Mouse (Mus musculus) embryo, embryonic 9.5 days (tissue): Measurements from ENCODE around the gene Gm6040.

Source experiments
- DNase-seq: peaks from one replicate; pipeline ENCODE4 v3.0.0-alpha.2; 2017; ENCODE audit errors: extremely low spot score

Gm6040 gene

GRCm38 (mm10) chr8:20921971-20922370 lies at the start of gene Gm6040:
Gene Gm6040, minus strand, starts transcription at chr8:20922071.
- no peak for DNase-seq

- DNase-seq = no peak
Observed at GRCm38 (mm10) chr8:20964531-20964930, 42.7 kb upstream of the Gm6040 start.

GRCm38 (mm10) chr8:20944610-20945009 lies 22.7 kb upstream of the Gm6040 start, which contains the start of gene AY761185:
Gene AY761185, minus strand, starts transcription at chr8:20944710.
- no peak for DNase-seq

GRCm38 (mm10) chr8:20912288-20912687 lies 9.6 kb downstream of the Gm6040 start:
- no peak for DNase-seq

- DNase-seq = no peak
Observed at GRCm38 (mm10) chr8:20908256-20908655, 13.6 kb downstream of the Gm6040 start.

- DNase-seq = no peak
Observed at GRCm38 (mm10) chr8:20907119-20907518, 14.8 kb downstream of the Gm6040 start.

- no peak for DNase-seq
Observed at GRCm38 (mm10) chr8:20902527-20902926, 19.3 kb downstream of the Gm6040 start, which contains the start of gene Gm15056. Gene Gm15056, minus strand, starts transcription at chr8:20902627.

GRCm38 (mm10) chr8:20892369-20892768 lies 29.5 kb downstream of the Gm6040 start, which contains the start of gene Defb33:
Gene Defb33, plus strand, starts transcription at chr8:20892669.
- no peak for DNase-seq

GRCm38 (mm10) chr8:20874608-20875007 lies 47.3 kb downstream of the Gm6040 start:
- no peak for DNase-seq
